Mouse (Mus musculus) layer of hippocampus, adult 2 months (tissue): ENCODE data around the gene Arf1. TPM values are rescaled to one million over a fixed set of nuclear protein-coding genes. Genes with fewer than 3 reads are reported as not detected.
A peak's percentile ranks its signal among the peaks of the same experiment; 100 is the strongest.
"Not testable (repeated sequence)": the region's sequence is repeated elsewhere in the genome, so short reads cannot be mapped to it uniquely, and the experiment has no call there.

Experiments used
- DNase-seq, 2 experiments: peaks; one replicate each; pipeline ENCODE4 v3.0.0; 2022; ENCODE audit warnings: low spot score in 2 of 2
- H3K27ac ChIP-seq: fragments of 200-600 bp; 2 replicates; pipeline ENCODE4 v1.8.1; 2022
- H3K4me3 ChIP-seq: fragments of 200-600 bp; 2 replicates; pipeline ENCODE4 v1.8.1; 2022; ENCODE audit warnings: mild to moderate bottlenecking
- CTCF ChIP-seq: fragments of 200-600 bp; conservative IDR thresholded peaks from 2 replicates; pipeline ENCODE4 v1.8.1; 2022; ENCODE audit warnings: antibody characterized with exemption, mild to moderate bottlenecking, moderate library complexity
- total RNA-seq, 2 experiments: library from RNA; stranded (reverse); gene quantifications; 2 replicates each; pipeline ENCODE4 v1.2.3; 2021

Gene Arf1
- total RNA-seq, 2 experiments from 2014 or later: 498 to 523 TPM

DNA sequence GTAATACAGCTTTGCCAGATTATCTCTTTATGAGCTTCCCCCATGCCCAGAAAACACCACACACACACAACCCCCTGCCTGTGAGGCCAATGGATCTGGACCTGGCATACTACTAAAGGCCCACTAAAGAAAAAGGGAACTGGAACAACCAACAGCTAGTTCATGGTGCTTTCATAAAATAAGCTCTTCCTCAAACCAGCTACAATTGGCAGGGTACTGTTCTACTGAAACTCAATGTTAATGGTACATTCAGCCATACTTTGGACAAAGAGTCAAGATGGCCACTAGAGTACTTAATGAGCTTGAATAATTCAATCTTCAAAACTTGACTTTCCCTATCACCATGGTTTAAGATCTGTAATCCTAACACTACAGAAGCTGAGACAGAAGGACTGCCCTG, 6.5 kb downstream of the Arf1 start:
- DNase-seq: no peak
- no peak for TF ChIP-seq CTCF
- Histone ChIP-seq H3K4me3 (no peak overlapping the region), H3K27ac (0 out of 2 replicates have a peak overlapping the region, but pooled peaks have one; percentile 14)

DNA sequence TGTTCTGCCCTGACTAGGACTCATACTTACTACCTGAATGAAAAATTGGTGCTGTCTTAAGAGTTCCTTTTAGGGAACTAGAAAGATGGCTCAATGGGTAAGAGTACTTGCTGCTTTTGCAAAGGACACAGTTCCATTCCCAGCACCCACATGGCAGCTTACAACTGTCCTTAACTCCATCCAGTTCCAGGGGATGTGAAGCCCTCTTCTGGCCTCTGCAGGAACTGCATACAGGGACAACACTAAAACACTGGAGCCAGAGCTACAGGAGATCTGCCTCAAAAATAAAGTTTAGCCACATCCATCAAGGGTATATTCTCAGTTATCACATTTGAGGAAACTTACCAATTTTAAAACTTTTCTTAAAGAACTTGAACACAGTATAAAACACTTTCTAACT, 9.0 kb downstream of the Arf1 start:
- TF ChIP-seq CTCF: peak; percentile 75
- DNase-seq: no peak
- H3K27ac ChIP-seq: 0 out of 2 replicates have a peak overlapping the region, but pooled peaks have one; percentile 63
- H3K4me3 ChIP-seq: no peak overlapping the region

DNA sequence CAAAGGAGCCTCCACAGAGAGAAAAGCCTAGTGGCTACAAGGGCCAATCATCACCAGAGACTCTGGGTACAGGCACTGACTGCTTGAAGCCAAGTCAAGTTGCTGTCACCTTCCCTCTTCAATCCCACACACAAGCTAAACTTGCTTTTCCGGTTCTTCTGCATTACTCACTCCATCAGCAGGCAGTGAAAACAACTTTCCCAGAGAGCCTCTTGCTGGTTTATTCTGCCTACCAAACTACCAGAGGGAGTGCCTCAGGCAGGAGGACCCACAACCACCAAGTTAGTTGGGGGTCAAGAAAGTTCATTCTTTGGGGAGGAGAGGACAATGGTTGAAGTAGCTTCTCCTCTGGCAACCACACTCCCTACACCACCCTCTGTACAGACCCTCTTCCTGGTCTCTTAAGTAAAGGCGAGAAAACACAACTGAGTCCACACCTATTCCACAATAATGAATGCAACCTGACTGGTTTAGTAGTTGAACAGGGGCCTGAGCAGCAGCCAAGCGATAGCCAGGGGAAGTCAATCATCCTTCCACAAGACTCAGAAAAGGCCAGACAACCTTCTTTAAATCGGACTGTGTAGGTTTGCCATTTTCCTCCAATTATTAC, 9.6 kb downstream of the Arf1 start:
- Histone ChIP-seq H3K27ac (peak overlapping the region; percentile 63), H3K4me3 (no peak overlapping the region)
- TF ChIP-seq CTCF: no peak
- DNase-seq: no peak

DNA sequence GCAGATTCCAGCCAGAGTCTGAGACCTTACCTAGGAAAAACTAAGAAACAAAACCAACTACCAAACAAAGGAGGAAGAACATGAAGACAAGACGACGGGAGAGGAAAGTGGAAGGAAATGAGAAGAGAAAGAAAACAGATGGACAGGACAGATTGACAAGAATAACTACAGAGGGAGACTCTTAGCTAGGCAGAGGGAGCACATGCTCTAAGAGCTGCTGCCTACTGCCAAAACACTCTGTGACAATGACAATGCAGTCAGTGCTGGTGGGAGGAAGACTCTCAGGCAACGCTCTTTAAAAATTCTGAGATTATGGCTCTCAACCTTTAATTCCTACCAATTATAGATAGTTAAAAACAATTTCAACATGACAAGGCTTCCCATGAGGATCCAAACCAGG, 11.1 kb downstream of the Arf1 start:
- peak overlapping the region; percentile 63 for H3K27ac ChIP-seq
- no peak for TF ChIP-seq CTCF
- no peak overlapping the region for H3K4me3 ChIP-seq
- peak; percentile 44 to 83 for DNase-seq

DNA sequence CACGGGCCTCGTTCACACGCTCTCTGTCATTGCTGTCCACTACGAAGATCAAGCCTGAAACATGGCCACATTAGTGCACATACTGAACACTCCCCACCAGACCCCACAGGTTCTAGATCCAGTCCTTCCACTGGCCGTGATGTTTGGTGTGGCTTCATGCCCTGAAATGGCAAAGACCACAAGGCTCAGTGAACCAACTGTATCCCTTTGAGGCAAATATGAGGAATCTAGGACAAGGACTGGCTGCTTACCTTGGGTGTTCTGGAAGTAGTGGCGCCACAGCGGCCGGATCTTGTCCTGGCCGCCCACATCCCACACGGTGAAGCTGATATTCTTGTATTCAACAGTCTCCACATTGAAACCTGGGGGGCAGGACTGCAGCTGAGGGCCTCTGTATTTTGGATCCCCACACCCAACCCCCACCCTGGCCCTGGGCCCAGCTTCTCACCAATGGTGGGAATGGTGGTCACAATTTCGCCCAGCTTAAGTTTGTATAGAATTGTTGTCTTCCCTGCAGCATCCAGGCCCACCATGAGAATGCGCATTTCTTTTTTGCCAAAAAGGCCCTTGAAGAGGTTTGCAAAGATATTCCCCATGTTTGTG, 15.1 kb downstream of the Arf1 start:
- Histone ChIP-seq H3K27ac (peak overlapping the region; percentile 19; the same call in 1 of the 2 replicates), H3K4me3 (no peak overlapping the region)
- DNase-seq: no peak
- no peak for TF ChIP-seq CTCF

DNA sequence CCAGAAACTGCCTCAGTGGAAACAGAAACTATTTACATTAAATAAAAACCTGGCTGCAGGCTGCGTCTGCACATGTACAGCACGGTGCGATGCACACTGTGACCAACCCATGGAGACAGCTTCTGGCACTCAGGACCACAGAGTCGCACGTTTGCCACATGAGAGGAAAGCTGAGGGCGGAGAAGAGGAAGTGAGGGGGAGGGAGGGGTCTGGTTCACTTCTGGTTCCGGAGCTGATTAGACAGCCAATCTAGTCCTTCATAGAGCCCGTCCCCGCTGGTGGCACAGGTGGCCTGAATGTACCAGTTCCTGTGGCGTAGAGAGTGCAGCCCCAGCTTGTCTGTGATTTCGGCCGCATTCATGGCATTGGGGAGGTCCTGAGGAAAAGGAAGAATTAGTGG, 15.8 kb downstream of the Arf1 start:
- peak overlapping the region; percentile 8; the same call in 1 of the 2 replicates for H3K27ac ChIP-seq
- not testable (repeated sequence) for DNase-seq, H3K4me3 ChIP-seq

DNA sequence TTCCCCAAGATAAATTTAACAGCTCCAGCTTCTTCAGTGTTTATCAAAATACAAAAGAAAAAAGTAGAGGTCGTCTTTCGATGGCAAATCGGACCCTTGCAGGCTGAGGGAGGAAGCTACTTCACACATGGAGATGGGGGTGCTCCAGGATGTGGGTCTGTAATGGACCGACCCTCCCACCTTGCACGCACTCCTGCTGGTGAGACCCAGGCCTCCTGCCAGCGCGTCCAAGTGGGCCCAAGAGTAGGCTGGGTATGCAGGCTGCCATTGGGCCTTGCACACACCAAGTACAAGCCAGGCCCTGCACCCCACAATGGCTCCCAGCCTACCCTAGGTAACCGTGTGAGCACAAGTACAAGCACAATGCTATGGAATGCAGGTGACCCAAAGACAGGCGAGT, 16.5 kb downstream of the Arf1 start:
- not testable (repeated sequence) for DNase-seq, H3K27ac ChIP-seq, H3K4me3 ChIP-seq

DNA sequence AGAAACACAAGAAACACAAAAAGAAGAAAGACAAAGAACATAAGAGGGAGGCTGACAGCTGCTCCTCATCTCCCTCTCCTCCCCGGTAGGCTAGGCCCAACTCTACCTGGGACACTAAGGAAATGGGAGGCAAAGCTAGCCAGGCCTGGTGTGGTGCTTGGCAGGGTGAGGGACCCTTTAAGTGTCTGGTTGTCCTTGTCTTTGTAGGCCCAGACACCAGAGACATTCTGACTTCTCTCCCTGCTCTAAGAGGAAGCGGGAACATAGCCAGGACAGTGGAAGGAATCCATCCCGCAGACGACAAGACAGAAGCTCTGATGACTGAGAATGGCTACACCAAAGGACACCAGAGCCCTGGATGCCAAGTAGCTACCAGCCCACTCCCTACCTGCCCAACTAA, 18.1 kb downstream of the Arf1 start:
- H3K4me3 ChIP-seq: no peak overlapping the region
- DNase-seq: no peak
- no peak overlapping the region; the same call in 1 of the 2 replicates for H3K27ac ChIP-seq
- TF ChIP-seq CTCF: no peak

DNA sequence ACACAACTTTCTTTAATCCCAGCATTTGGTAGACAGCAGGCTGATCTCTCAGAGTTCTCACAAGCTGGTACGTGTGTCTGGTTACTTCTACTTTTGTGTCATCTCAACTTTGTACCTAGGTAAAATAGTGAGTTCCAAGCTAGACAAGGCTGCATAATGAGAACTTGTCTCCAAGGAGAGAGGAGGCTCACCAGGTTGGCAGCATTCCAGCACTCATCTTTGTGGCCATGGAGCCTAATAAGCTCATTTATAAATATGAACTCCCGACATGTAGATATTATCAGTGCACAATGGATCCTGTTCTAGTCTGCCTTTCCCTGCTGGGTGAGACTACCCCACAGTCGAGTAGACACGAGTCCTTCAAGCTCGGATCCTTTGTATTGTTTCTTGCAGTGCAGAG, 18.5 kb downstream of the Arf1 start:
- Histone ChIP-seq H3K4me3 (peak overlapping the region; percentile 100), H3K27ac (peak overlapping the region; percentile 90)
- DNase-seq: no peak
- no peak for TF ChIP-seq CTCF

DNA sequence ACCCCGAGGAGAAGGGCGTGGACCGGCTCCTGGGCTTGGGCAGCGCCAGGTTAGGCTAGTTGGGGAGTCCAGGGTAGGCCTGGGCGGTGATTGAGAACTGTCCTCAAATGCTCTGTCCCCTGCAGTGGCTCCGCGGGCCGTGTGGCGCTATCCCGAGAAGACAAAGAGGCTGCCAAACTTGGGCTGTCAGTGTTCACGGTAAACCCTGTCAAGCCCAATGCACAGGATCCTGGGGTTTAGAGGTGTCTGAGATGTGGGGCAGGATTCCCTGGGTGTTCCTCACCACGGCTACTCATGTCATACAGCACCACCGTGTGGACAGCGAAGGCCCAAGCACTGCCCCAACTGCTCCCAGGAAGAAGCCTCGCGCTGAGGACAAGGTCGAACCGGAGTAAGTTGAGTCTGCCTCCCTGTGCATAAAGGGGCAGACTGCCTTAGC, 19.0 kb downstream of the Arf1 start:
- TF ChIP-seq CTCF: peak; percentile 76
- H3K4me3 ChIP-seq: peak overlapping the region; percentile 100
- DNase-seq: peak in 1 of 2 experiments; percentile 35
- peak overlapping the region; percentile 90 for H3K27ac ChIP-seq

DNA sequence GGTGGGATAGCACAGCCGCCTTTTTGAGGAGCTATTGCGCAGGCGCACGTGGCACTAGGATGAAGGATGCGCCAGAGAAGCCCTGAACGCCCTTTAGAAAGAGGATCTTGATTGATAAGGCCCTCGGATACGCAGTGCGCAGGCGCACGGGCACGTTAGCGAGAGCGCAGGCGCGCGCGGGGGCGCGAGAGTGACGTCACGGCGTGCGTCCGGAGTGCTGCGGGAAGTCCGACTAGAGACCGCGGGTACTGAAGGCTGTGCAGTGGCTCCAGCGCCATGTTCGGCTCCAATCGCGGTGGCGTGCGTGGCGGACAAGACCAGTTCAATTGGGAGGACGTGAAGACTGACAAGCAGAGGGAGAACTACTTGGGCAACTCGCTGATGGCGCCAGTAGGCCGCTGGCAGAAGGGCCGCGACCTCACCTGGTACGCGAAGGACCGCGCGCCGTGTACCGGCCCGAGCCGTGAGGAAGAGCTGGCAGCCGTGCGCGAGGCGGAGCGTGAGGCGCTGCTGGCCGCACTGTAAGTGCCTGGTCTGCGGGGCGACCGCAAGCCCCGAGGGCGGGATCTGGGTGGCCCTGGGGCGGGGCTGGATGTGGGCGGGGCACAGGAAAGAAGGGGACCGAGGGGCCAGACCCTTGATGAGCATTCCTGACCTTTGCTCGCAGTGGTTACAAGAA, 19.8 kb downstream of the Arf1 start, which contains the start of gene 2310033P09Rik:
TSS of gene 2310033P09Rik (plus strand) at position 169 of the 679 bp plus-strand sequence.
- peak; percentile 96 for DNase-seq
- TF ChIP-seq CTCF: no peak
- peak within 1 kb of the TSS; percentile 100 for H3K4me3 ChIP-seq
- H3K27ac ChIP-seq: peak within 1 kb of the TSS; percentile 90

DNA sequence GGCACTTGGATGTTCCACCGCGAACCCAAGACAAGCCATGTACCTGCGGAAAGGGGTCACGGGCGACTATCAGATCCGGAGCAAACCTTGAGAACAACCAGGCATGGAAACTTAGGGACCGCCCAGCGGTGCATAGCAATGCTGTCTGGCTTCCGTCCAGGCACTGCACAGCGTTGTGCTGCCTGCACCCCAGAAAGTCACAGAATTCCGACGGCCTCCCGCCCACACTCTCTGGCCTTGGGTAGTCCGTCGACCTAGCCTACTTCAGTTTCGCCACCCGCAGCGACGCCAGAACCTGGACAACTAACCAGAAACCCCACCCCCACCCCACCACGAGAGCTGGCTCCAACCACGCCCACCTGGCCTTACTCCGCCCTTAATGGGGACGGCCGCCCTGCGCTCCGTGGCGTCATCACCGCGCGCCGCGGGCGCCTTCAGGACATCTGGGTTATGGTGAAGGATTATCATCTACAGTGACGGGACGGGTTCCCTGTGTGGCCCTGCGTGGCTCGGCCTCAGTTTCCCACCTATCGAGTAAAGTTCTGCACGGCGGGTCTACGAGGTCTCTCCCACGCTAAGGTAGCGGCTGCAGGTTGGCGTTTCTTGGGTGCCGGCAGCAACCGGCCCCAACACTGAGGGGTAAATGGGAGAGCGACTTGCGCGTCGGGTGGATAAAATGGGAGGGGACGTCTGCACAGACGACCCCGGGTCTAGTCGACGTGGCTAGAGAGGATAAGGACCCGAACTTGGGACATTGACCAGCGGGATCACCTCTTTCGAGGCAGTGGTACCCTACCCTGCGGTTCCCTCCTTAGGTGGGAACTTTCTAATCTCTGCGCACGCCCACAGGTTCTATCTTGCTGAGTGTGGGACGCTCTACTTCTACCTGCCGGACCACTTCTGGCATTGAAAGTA, 25.7 kb downstream of the Arf1 start, which contains the start of gene Mrpl55:
TSS of gene Mrpl55 (plus strand) at position 406 of the 915 bp plus-strand sequence.
- no peak for TF ChIP-seq CTCF
- peak; percentile 93 to 95 for DNase-seq
- Histone ChIP-seq H3K27ac (peak within 1 kb of the TSS; percentile 91), H3K4me3 (peak within 1 kb of the TSS; percentile 93)
